Comparison of ENCODE assay signal across 11 mouse cellular contexts in the genomic region with DNA sequence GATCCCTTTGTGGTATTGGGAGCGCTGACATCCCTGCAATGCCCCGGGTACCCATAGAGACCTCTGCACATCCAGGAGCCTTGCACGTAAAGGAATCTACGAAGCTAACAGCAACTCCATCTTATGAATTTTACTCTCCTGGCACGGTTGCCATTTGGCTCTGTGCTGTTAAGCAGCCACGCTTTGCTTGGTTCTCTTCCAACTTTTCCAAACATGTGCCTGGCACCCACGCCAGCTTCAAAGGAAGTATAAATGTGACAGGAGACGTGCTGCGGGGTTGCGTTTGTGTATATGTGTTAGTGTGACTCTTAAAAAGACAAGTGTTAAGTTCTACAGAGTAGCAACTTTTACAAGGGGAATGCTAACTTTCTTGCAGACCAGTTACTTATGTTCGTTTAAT. TPM values are rescaled to one million over a fixed set of nuclear protein-coding genes. Genes with fewer than 3 reads are reported as not detected.
DNase-seq lines count a peak whose midpoint lies in the region; ATAC-seq lines count a peak whose summit lies in the region.
"Had no signal": no experiment of that assay in that cellular context is flagged by ENCODE, and none has a peak within 500 bp of the region (broad histone marks: within the 10 kb centered on the region; RNA-seq: fewer than 3 reads in every experiment).

No protein-coding gene starts in this region.

- no peak for ATAC-seq in midbrain, embryonic 14.5 days (ENCODE audit: low FRiP score, low TSS enrichment)
- ATAC-seq in erythroblast, adult 5-6 weeks (replicated peaks; ENCODE audit: low FRiP score, poor library complexity, severe bottlenecking) = no peak
- ATAC-seq: Patski had no signal

- H3K4me3 ChIP-seq in midbrain, embryonic 14.5 days (replicated peaks; ENCODE audit: low read depth, low read length) = no peak overlapping the region
- H3K4me3 ChIP-seq in midbrain, embryonic 10.5 days = no peak overlapping the region

- no peaks in the 10 kb centered on the region for H3K9me3 ChIP-seq in midbrain, embryonic 14.5 days (ENCODE audit: control insufficient read depth, low read length)
- H3K9me3 ChIP-seq in midbrain, embryonic 10.5 days (replicated peaks) = no peaks in the 10 kb centered on the region

- H3K9ac ChIP-seq in midbrain, embryonic 14.5 days (replicated peaks; ENCODE audit: low read length) = no peak overlapping the region

- no peak overlapping the region for H3K4me2 ChIP-seq in midbrain, embryonic 14.5 days (ENCODE audit: low read length)

- peak; percentile 16 for DNase-seq in adrenal gland, postnatal 10 days
- no peak for DNase-seq in adrenal gland, adult 2 months
- DNase-seq in midbrain, embryonic 14.5 days = peak; percentile 14
- DNase-seq in midbrain, embryonic 10.5 days (ENCODE audit: low spot score) = no peak
- peak; percentile 19 to 67 for DNase-seq in left cerebral cortex, adult 9 months (ENCODE audit: low spot score in 2 of 2)
- DNase-seq in right cerebral cortex, postnatal 4 days = peak; percentile 32
- DNase-seq in spleen, postnatal 4 days (ENCODE audit: low spot score in 2 of 2) = no peak
- DNase-seq: cerebellum, adult 11 months; kidney, adult 8-10 months had no signal

- H3K4me1 ChIP-seq in midbrain, embryonic 14.5 days (ENCODE audit: control insufficient read depth, insufficient read depth, low read length) = 0 out of 2 replicates have a peak, but pooled peaks cover 4% of the 10 kb centered on the region
- peaks cover 12% of the 10 kb centered on the region for H3K4me1 ChIP-seq in midbrain, embryonic 10.5 days

- H3K27ac ChIP-seq in midbrain, embryonic 14.5 days (replicated peaks; ENCODE audit: low read depth, low read length) = no peak overlapping the region
- H3K27ac ChIP-seq in midbrain, embryonic 10.5 days (replicated peaks) = no peak overlapping the region

- H3K36me3 ChIP-seq in midbrain, embryonic 14.5 days (ENCODE audit: control insufficient read depth, insufficient read depth, low read length) = no peaks in the 10 kb centered on the region
- H3K36me3 ChIP-seq in midbrain, embryonic 10.5 days = no peaks in the 10 kb centered on the region

- H3K27me3 ChIP-seq in midbrain, embryonic 14.5 days (ENCODE audit: control insufficient read depth, insufficient read depth, low read length) = peaks cover 10% of the 10 kb centered on the region
- peaks cover 42% of the 10 kb centered on the region for H3K27me3 ChIP-seq in midbrain, embryonic 10.5 days (ENCODE audit: low read depth, poor library complexity, severe bottlenecking)
- H3K27me3 ChIP-seq: Patski had no signal

- WGBS in midbrain, embryonic 14.5 days = 86% methylated on average over 11 of the region's 11 CpGs
- WGBS in midbrain, embryonic 10.5 days = 92% methylated on average over 11 of the region's 11 CpGs

RNA-seq across cellular contexts. Expression of a gene that starts 1.0 kb away (rescaled TPM):
- 10 to 100 TPM in 1 of 2 experiments, 1 to 10 TPM in 1; 7.3 to 11.4 TPM for total RNA-seq in adrenal gland, postnatal 10 days (2021)
- 1 to 10 TPM; 5.0 to 9.6 TPM for total RNA-seq in adrenal gland, adult 2 months (2021)
- polyA plus RNA-seq in adrenal gland, adult 2 months (2012; rRNA removed) = 6.2 and 9.7 TPM in 2 replicates
- polyA plus RNA-seq in midbrain, embryonic 14.5 days (2014; fragmentation: Nextera tagmentation; extraction: Ambion mirVana) = 3.1 and 4.8 TPM in 2 replicates
- polyA plus RNA-seq in midbrain, embryonic 10.5 days (2016; fragmentation: Nextera tagmentation; extraction: Ambion mirVana) = 0.27 and 0.34 TPM in 2 replicates
- total RNA-seq in erythroblast, adult 5-6 weeks (2015; ENCODE audit: low replicate concordance) = not detected in 2 replicates
- not detected in 2 replicates for total RNA-seq in erythroblast, adult 5-6 weeks (2017; ENCODE audit: low replicate concordance)

Comparison
In these comparisons a context has a peak if more than half of its experiments do, and no peak if none do; other contexts are left out.
1. DNase-seq: peak in adrenal gland, postnatal 10 days (single experiment), midbrain, embryonic 14.5 days (single experiment), left cerebral cortex, adult 9 months (2 of 2) and right cerebral cortex, postnatal 4 days (single experiment); none in adrenal gland, adult 2 months (single experiment), midbrain, embryonic 10.5 days (single experiment) and spleen, postnatal 4 days (0 of 2).
2. RNA of a gene that starts 1.0 kb away (total RNA-seq): 7.3 to 11.4 TPM in adrenal gland, postnatal 10 days and 5.0 to 9.6 TPM in adrenal gland, adult 2 months; not detected in erythroblast, adult 5-6 weeks; every median in the first group is over 4 times any median in the second.